Mouse (Mus musculus) embryonic facial prominence, embryonic 11.5 days (tissue): Measurements from ENCODE around the gene Foxk2. TPM values are rescaled to one million over a fixed set of nuclear protein-coding genes. Genes with fewer than 3 reads are reported as not detected.
"Not testable (repeated sequence)": the region's sequence is repeated elsewhere in the genome, so short reads cannot be mapped to it uniquely, and the experiment has no call there.

Source experiments
- ATAC-seq: fragments of 200-750 bp; cut with Nextera tagmentation; replicated peaks from 2 replicates; pipeline ENCODE4 v1.8.0; 2017; ENCODE audit warnings: low read depth; ENCODE audit not compliant: insufficient number of reproducible peaks, low FRiP score, low TSS enrichment
- DNase-seq: peaks from one replicate; pipeline ENCODE4 v3.0.0-alpha.2; 2015; ENCODE audit warnings: low spot score
- H3K27ac ChIP-seq: fragments of 300-500 bp; sonication (generic); replicated peaks from 2 replicates; pipeline ENCODE4 v1.5.1; 2014; ENCODE audit warnings: mild to moderate bottlenecking, low read depth, low read length, control low read depth
- H3K27me3 ChIP-seq: fragments of 300-500 bp; sonication (generic); 2 replicates; pipeline ENCODE4 v1.6.1; 2014; ENCODE audit warnings: mild to moderate bottlenecking, low read length, moderate library complexity, mixed read lengths; ENCODE audit not compliant: control insufficient read depth, insufficient read depth
- H3K36me3 ChIP-seq: fragments of 300-500 bp; sonication (generic); replicated peaks from 2 replicates; pipeline ENCODE4 v1.6.1; 2014; ENCODE audit warnings: low read depth, mild to moderate bottlenecking, low read length, moderate library complexity, mixed read lengths; ENCODE audit not compliant: control insufficient read depth, insufficient read depth
- H3K4me1 ChIP-seq: fragments of 300-500 bp; sonication (generic); 2 replicates; pipeline ENCODE4 v1.6.1; 2014; ENCODE audit warnings: low read length, mixed read lengths; ENCODE audit not compliant: control insufficient read depth, insufficient read depth
- H3K4me2 ChIP-seq: fragments of 300-500 bp; sonication (generic); 2 replicates; pipeline ENCODE4 v1.6.1; 2014; ENCODE audit warnings: low read depth, mild to moderate bottlenecking, control low read depth, low read length, moderate library complexity
- H3K4me3 ChIP-seq: fragments of 300-500 bp; sonication (generic); 2 replicates; pipeline ENCODE4 v1.5.1; 2014; ENCODE audit warnings: low read depth, low read length, control low read depth
- H3K9ac ChIP-seq: fragments of 300-500 bp; sonication (generic); replicated peaks from 2 replicates; pipeline ENCODE4 v1.6.1; 2014; ENCODE audit warnings: mild to moderate bottlenecking, control low read depth, low read length
- H3K9me3 ChIP-seq: fragments of 300-500 bp; sonication (generic); replicated peaks from 2 replicates; pipeline ENCODE4 v1.6.1; 2016; ENCODE audit warnings: mild to moderate bottlenecking, low read length, inconsistent platforms, mixed read lengths; ENCODE audit not compliant: control insufficient read depth
- WGBS: fragments of 180-500 bp; shearing (Covaris S2); extraction: QIAGEN DNeasy Blood & Tissue Kit; methylation state at CpG from one replicate; pipeline ENCODE4 v1.1.7; 2014; 5-methylcytosine and 5-hydroxymethylcytosine counted together
- polyA plus RNA-seq: library from polyadenylated mRNA; unstranded; fragments of >200 nt; fragmentation: Nextera tagmentation; extraction: Ambion mirVana; gene quantifications from 2 replicates; pipeline ENCODE4 v1.2.1, GENCODE M21; 2014

Foxk2 gene
- polyA plus RNA-seq, 1 experiment from 2014 or later: 18.1 TPM

DNA sequence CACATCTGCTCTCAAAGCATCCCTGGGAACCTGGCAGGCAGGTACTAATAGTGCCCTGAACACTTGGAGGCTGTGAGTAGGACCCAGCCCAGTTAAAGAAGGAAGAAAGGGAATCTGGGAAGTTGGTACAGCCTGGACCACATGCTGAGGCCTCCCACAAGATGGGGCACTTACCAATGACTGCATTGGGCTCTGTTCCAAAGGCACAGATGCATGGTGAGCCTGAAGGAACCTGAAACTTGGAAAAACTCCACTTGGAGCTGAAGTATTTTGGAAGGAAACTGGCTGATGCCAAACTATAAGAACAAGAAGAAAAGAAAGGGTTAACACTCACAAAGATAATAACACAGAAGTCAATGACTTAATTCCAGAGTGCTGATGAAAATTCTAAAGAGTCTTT, 68.8 kb downstream of the Foxk2 start:
- Histone ChIP-seq H3K36me3 (peaks cover 7% of the 10 kb centered on the region; the same call in 1 of the 2 replicates), H3K4me2 (no peak overlapping the region), H3K4me3 (no peak overlapping the region)

DNA sequence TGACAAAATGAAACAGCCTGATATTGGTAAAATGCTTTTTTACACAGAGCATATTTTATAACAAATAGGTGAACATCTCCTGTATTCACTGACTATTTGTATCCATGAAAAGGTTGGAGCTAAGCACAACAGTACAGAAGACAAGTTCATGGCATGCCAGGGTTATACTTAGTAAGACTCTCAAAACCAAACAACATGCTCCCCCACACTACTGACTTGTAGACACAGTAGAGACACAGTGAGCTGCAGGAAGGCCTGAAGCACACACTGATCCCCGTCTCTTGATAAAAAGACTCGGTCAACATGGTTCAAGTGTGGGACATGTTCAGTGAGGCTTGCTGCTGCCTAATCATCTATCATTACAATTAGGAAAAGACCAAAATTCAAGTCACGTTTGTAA, 71.9 kb downstream of the Foxk2 start:
- no peak overlapping the region for H3K4me3 ChIP-seq
- H3K9me3 ChIP-seq: no peaks in the 10 kb centered on the region
- H3K36me3 ChIP-seq: peaks cover 7% of the 10 kb centered on the region; the same call in 1 of the 2 replicates
- H3K27ac ChIP-seq: no peak overlapping the region
- no peaks in the 10 kb centered on the region for H3K27me3 ChIP-seq
- no peaks in the 10 kb centered on the region for H3K4me1 ChIP-seq
- 90% methylated on average over 3 of the region's 3 CpGs for WGBS
- ATAC-seq: no peak
- no peak overlapping the region for H3K9ac ChIP-seq
- no peak for DNase-seq
- no peak overlapping the region for H3K4me2 ChIP-seq

More for the DNA sequence above, 68.8 kb downstream of the Foxk2 start:
- Histone ChIP-seq H3K27ac (no peak overlapping the region), H3K4me1 (no peaks in the 10 kb centered on the region), H3K9ac (no peak overlapping the region), H3K27me3 (no peaks in the 10 kb centered on the region), H3K9me3 (no peaks in the 10 kb centered on the region)
- DNase-seq (no peak), ATAC-seq (no peak)

- DNase-seq (no peak), ATAC-seq (no peak)
- Histone ChIP-seq H3K4me3 (no peak overlapping the region), H3K4me2 (no peak overlapping the region), H3K9ac (no peak overlapping the region), H3K36me3 (no peaks in the 10 kb centered on the region), H3K27ac (no peak overlapping the region), H3K27me3 (no peaks in the 10 kb centered on the region), H3K4me1 (no peaks in the 10 kb centered on the region), H3K9me3 (no peaks in the 10 kb centered on the region)
- WGBS: 88% methylated on average over 1 of the region's 1 CpGs
These were observed 79.9 kb downstream of the Foxk2 start for GRCm38 (mm10) chr11:121339647-121340046.

- DNase-seq: no peak
- H3K36me3 ChIP-seq: no peaks in the 10 kb centered on the region
- WGBS: 90% methylated on average over 1 of the region's 1 CpGs
- no peak overlapping the region for H3K4me3 ChIP-seq
- H3K27ac ChIP-seq: no peak overlapping the region
- H3K9me3 ChIP-seq: no peaks in the 10 kb centered on the region
- no peak overlapping the region for H3K9ac ChIP-seq
- no peak for ATAC-seq
- no peaks in the 10 kb centered on the region for H3K27me3 ChIP-seq
- H3K4me1 ChIP-seq: no peaks in the 10 kb centered on the region
- no peak overlapping the region for H3K4me2 ChIP-seq
These were observed 80.5 kb downstream of the Foxk2 start for GRCm38 (mm10) chr11:121340287-121340686.

DNA sequence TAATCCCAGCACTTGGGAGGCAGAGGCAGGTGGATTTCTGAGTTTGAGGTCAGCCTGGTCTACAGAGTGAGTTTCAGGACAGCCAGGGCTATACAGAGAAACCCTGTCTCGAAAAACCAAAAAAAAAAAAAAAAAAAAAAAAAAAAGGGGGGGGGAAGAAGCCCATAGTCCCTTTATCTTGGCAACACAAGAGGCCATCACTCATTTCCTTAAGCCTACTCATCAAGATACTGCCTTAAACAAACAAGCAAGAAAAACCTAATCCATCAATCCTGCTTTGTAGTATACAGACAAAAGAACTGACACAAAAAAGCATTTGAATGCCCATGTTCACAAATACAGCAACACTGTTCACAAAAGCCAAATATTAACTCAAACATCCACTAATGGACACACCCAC, 82.6 kb downstream of the Foxk2 start:
- not testable (repeated sequence) for ATAC-seq, H3K27ac ChIP-seq, H3K9me3 ChIP-seq, H3K27me3 ChIP-seq, H3K4me1 ChIP-seq, H3K4me3 ChIP-seq, H3K36me3 ChIP-seq, H3K9ac ChIP-seq, H3K4me2 ChIP-seq, DNase-seq
- no CpG with 5 or more reads among the region's 1 CpGs for WGBS

GRCm38 (mm10) chr11:121347036-121347435, 87.2 kb downstream of the Foxk2 start:
- no peak overlapping the region for H3K4me2 ChIP-seq
- no peak for ATAC-seq
- H3K4me3 ChIP-seq: no peak overlapping the region
- no peak overlapping the region for H3K27ac ChIP-seq
- H3K9me3 ChIP-seq: no peaks in the 10 kb centered on the region
- H3K4me1 ChIP-seq: no peaks in the 10 kb centered on the region
- no peaks in the 10 kb centered on the region for H3K27me3 ChIP-seq
- 89% methylated on average over 2 of the region's 2 CpGs for WGBS
- no peak for DNase-seq
- H3K9ac ChIP-seq: no peak overlapping the region
- no peaks in the 10 kb centered on the region for H3K36me3 ChIP-seq

GRCm38 (mm10) chr11:121348166-121348565, 88.4 kb downstream of the Foxk2 start:
- no peak for ATAC-seq
- WGBS: 97% methylated on average over 2 of the region's 2 CpGs
- Histone ChIP-seq H3K4me2 (no peak overlapping the region), H3K27ac (no peak overlapping the region), H3K9ac (no peak overlapping the region), H3K9me3 (no peaks in the 10 kb centered on the region), H3K4me1 (no peaks in the 10 kb centered on the region), H3K36me3 (no peaks in the 10 kb centered on the region), H3K4me3 (no peak overlapping the region), H3K27me3 (no peaks in the 10 kb centered on the region)
- DNase-seq: no peak

GRCm38 (mm10) chr11:121348727-121349126, 88.9 kb downstream of the Foxk2 start:
- H3K27ac ChIP-seq, H3K4me1 ChIP-seq, H3K9me3 ChIP-seq, H3K4me2 ChIP-seq, ATAC-seq, H3K9ac ChIP-seq, H3K4me3 ChIP-seq, H3K27me3 ChIP-seq, DNase-seq, H3K36me3 ChIP-seq: not testable (repeated sequence)
- WGBS: 79% methylated on average over 3 of the region's 3 CpGs
